Mouse (Mus musculus) ES-E14 (cell line): Measurements from ENCODE around the gene 6430571L13Rik. TPM values are rescaled to one million over a fixed set of nuclear protein-coding genes. Genes with fewer than 3 reads are reported as not detected.

Experiments
- DNase-seq: peaks from one replicate; pipeline ENCODE4 v3.0.0-alpha.2; 2013; ENCODE audit warnings: low read depth, low spot score
- H3K27ac ChIP-seq: 2 replicates; pipeline ENCODE4 v1.5.1; 2012; ENCODE audit warnings: low read depth, mild to moderate bottlenecking, low read length, moderate library complexity, mixed read lengths; ENCODE audit not compliant: poor library complexity, insufficient read depth, severe bottlenecking
- H3K36me3 ChIP-seq: 2 replicates; pipeline ENCODE4 v1.6.1; 2012; ENCODE audit warnings: mild to moderate bottlenecking, low read length, moderate library complexity, mixed read lengths; ENCODE audit not compliant: control insufficient read depth, poor library complexity, insufficient read depth, severe bottlenecking
- H3K4me1 ChIP-seq, 2 experiments: fragments of 150-350 bp in 1 of 2; sonication (generic) in 1 of 2; 2 replicates each; pipeline ENCODE4 v1.6.1; 2012; ENCODE audit warnings: low read length in 2 of 2, mild to moderate bottlenecking in 1 of 2, mixed read lengths in 1 of 2; ENCODE audit not compliant: control insufficient read depth in 2 of 2, insufficient read depth in 2 of 2, poor library complexity in 1 of 2
- H3K4me3 ChIP-seq, 2 experiments: fragments of 150-350 bp in 1 of 2; sonication (generic) in 1 of 2; 2 replicates each; pipeline ENCODE4 v1.5.1; 2012; ENCODE audit warnings: low read length in 2 of 2, low read depth in 1 of 2, mild to moderate bottlenecking in 1 of 2, mixed read lengths in 1 of 2; ENCODE audit not compliant: insufficient read depth in 1 of 2, poor library complexity in 1 of 2, severe bottlenecking in 1 of 2
- H3K9ac ChIP-seq: 2 replicates; pipeline ENCODE4 v1.6.1; 2012; ENCODE audit warnings: low read depth, mild to moderate bottlenecking, low read length, mixed read lengths; ENCODE audit not compliant: poor library complexity, insufficient read depth, severe bottlenecking
- H3K9me3 ChIP-seq: fragments of 150-350 bp; sonication (generic); 2 replicates; pipeline ENCODE4 v1.6.1; 2012; ENCODE audit warnings: low read depth, mild to moderate bottlenecking, low read length; ENCODE audit not compliant: control insufficient read depth, insufficient read depth
- CHD2 ChIP-seq: IDR thresholded peaks from 2 replicates; pipeline ENCODE4 v1.6.1; 2014; ENCODE audit warnings: mild to moderate bottlenecking, low read depth, low read length, inconsistent platforms
- HCFC1 ChIP-seq: IDR thresholded peaks from 2 replicates; pipeline ENCODE4 v1.6.1; 2012; ENCODE audit warnings: low read length, inconsistent platforms, borderline replicate concordance; ENCODE audit not compliant: insufficient read depth
- MAFK ChIP-seq: IDR thresholded peaks from 2 replicates; pipeline ENCODE4 v1.6.1; 2014; ENCODE audit warnings: mild to moderate bottlenecking, low read depth, low read length, inconsistent platforms; ENCODE audit not compliant: insufficient read depth
- ZC3H11A ChIP-seq: IDR thresholded peaks from 2 replicates; pipeline ENCODE4 v1.6.1; 2012; ENCODE audit warnings: low read depth, mild to moderate bottlenecking, inconsistent platforms, low read length, borderline replicate concordance
- ZNF384 ChIP-seq: IDR thresholded peaks from 2 replicates; pipeline ENCODE4 v1.6.1; 2012; ENCODE audit warnings: low read depth, low read length, inconsistent platforms
- in situ Hi-C, 2 experiments: fragments of 600-800 bp; cut with MboI; formaldehyde crosslinking; loops; one replicate each; pipeline ENCODE4 v1.15.1; 2025; ENCODE audit warnings: low sequenced_read_pairs in 2 of 2, inconsistent platforms in 1 of 2; ENCODE audit not compliant: unreplicated experiment in 2 of 2
- total RNA-seq: library from RNA; depleted of rRNA; stranded (reverse); fragments of 300-350 nt; gene quantifications from 2 replicates; pipeline ENCODE4 v1.2.3, GENCODE M21; 2012

The 6430571L13Rik gene
- total RNA-seq, 1 experiment, result 0.45 TPM

DNA sequence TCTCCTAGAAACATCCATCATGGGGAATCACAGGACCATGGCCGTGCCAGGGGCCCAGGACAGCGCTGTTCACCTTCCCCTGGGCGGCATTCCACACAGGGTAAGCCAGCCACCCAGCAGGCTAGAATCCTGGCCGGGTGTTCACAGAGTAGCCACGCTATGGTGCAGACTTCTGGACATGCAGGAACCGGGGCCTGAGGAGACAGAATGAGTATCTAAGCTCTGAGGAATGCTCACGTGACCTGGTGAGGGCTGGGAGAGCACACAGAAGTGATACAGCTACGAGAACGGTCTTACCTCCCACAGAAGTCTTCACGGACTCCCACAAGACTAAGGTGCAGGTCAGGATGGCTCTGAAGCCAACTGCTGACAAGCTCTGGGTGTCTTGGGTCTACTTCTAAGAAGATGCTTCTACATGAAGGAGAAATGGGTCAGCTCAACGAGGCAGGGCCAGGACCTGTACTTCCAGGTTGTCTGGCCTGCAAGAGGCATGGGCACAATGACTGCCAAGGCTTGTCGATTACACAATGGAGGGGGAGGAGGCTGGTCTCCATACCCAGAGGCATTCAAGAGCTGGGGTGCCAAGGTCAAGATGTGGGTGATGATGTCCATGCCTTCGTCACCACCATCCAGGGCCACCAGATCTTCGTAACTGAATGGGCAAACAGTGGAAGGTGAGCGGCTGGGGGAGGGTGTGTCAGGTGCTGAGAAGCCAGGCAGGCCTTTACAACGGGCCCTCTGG is 12.4 kb upstream of the 6430571L13Rik start:
- Histone ChIP-seq H3K27ac (no peak overlapping the region), H3K9me3 (no peaks in the 10 kb centered on the region), H3K4me3 (no peak overlapping the region), H3K36me3 (peaks cover 15% of the 10 kb centered on the region; the same call in 1 of the 2 replicates), H3K9ac (no peak overlapping the region), H3K4me1 (peaks cover 0 to 28% of the 10 kb centered on the region in 2 experiments; a peak in 1 of 4 replicates)
- TF ChIP-seq ZC3H11A (no peak), CHD2 (no peak), ZNF384 (no peak), MAFK (no peak), HCFC1 (no peak)
- in situ Hi-C loops, result no loop called here
- DNase-seq, result no peak

DNA sequence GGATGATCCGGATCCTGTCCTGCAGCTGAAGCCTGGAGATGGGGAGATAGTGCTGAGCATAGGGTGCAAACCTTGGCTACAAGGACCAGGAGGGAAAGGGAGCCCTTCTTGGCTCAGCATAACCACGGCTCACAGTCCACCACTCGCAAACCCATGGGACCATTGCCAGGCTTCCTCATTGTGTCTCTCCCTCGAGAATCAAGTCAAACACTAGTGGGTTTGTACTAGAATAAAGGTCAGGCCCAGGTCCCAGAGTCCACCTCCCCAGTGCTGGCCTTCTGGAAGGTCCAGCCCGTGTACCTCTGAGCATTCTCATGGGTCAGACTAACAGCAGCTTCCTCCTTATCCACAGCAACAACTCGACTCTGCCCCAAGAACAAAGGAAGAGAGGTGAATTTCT is 9.6 kb upstream of the 6430571L13Rik start:
- Histone ChIP-seq H3K36me3 (peaks cover 17% of the 10 kb centered on the region; the same call in 1 of the 2 replicates), H3K4me1 (peaks cover 0 to 24% of the 10 kb centered on the region in 2 experiments; a peak in 1 of 4 replicates), H3K9ac (no peak overlapping the region), H3K27ac (no peak overlapping the region), H3K4me3 (no peak overlapping the region), H3K9me3 (no peaks in the 10 kb centered on the region)
- TF ChIP-seq ZC3H11A (no peak), HCFC1 (no peak), ZNF384 (no peak), MAFK (no peak), CHD2 (no peak)
- in situ Hi-C loops, result no loop called here
- no peak for DNase-seq

DNA sequence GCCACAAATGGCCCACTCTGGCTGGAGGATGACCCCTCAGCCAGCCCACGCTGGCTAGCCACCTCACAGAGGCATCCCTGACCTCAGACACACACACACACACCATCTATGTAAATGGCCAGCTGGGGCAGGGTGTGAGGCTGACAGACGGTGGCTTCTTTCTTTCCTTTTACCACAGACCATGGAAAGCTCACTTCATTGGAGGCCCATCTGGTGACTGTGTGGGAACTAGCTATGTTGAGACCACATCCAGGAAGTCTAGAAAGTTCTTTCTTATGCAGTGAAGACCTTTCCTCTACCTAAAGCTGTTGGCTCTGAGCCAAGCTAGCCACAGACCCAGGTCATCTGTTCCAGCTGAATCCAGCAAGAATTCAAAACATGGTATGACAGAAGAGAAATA is 6.7 kb upstream of the 6430571L13Rik start:
- DNase-seq, result no peak
- Histone ChIP-seq H3K36me3 (peaks cover 8% of the 10 kb centered on the region; the same call in 1 of the 2 replicates), H3K4me3 (no peak overlapping the region), H3K9ac (no peak overlapping the region), H3K27ac (no peak overlapping the region), H3K9me3 (no peaks in the 10 kb centered on the region), H3K4me1 (peaks cover 0 to 6% of the 10 kb centered on the region in 2 experiments; a peak in 2 of 4 replicates)
- in situ Hi-C loops, result no loop called here
- TF ChIP-seq ZNF384, result no peak
- no peak for TF ChIP-seq HCFC1
- no peak for TF ChIP-seq ZC3H11A
- TF ChIP-seq CHD2, result no peak
- no peak for TF ChIP-seq MAFK

DNA sequence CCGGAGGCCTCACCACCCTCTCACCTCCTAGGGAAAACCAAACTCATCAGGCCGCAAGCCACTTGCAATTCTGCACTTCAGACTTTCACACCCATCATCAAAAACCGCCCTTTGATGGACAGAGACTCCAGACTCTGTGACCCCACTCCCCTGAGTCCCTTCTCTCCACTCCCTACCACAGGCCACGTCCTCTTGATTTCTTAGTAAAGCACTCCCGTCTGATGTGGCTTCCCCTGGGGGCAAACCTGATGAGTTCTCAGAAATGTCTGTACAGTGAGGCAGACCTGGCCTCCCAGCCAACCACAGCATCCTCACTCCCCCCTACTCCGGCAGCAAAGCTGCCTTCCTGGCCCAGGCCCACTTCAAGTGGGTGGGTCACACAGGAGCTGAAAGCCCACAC is 6.0 kb upstream of the 6430571L13Rik start:
- peaks cover 0 to under 1% of the 10 kb centered on the region in 2 experiments; a peak in 2 of 4 replicates for H3K4me1 ChIP-seq
- peaks cover 4% of the 10 kb centered on the region; the same call in 1 of the 2 replicates for H3K36me3 ChIP-seq
- H3K27ac ChIP-seq, result no peak overlapping the region
- H3K9ac ChIP-seq, result no peak overlapping the region
- H3K9me3 ChIP-seq, result no peaks in the 10 kb centered on the region
- no peak for DNase-seq
- TF ChIP-seq ZNF384 (no peak), MAFK (no peak), CHD2 (no peak), ZC3H11A (no peak), HCFC1 (no peak)
- in situ Hi-C loops, result no loop called here
- no peak overlapping the region for H3K4me3 ChIP-seq

DNA sequence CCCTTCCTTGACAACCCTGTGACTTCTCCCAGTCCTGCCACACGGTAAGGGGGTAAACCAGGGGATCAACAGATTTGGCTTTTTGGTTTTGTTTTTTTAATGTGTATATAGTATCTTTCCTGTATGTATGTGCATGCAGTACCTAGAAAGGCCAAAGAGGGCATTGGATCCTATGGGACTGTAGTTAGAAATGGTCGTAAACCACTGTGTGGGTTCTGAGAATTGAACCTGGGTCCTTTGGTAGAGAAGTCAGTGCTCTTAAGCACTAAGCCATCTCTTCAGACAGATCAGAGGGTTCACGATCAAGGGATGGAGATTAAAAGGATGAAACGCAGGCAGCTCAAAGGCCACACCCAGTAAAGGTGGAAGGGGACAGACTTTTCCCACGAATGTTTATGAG is 5.4 kb upstream of the 6430571L13Rik start:
- no peak overlapping the region for H3K27ac ChIP-seq
- no peak overlapping the region for H3K9ac ChIP-seq
- in situ Hi-C loops, result no loop called here
- no peak for DNase-seq
- no peaks in the 10 kb centered on the region; a peak in 1 of 4 replicates for H3K4me1 ChIP-seq
- no peaks in the 10 kb centered on the region for H3K9me3 ChIP-seq
- no peak overlapping the region for H3K4me3 ChIP-seq
- no peak for TF ChIP-seq ZNF384
- no peak for TF ChIP-seq CHD2
- TF ChIP-seq ZC3H11A, result no peak
- no peak for TF ChIP-seq HCFC1
- TF ChIP-seq MAFK, result no peak
- H3K36me3 ChIP-seq, result peaks cover 4% of the 10 kb centered on the region; the same call in 1 of the 2 replicates
